ENCODE assay signal across 18 mouse cellular contexts in genomic region chr3:135573051-135573450, GRCm38 (mm10).
DNase-seq lines count a peak whose midpoint lies in the region; ATAC-seq and TF ChIP-seq lines count a peak whose summit lies in the region.
"Had no signal": no experiment of that assay in that cellular context is flagged by ENCODE, and none has a peak within 500 bp of the region (broad histone marks: within the 10 kb centered on the region; RNA-seq: fewer than 3 reads in every experiment).

No protein-coding gene starts in this region.

- no peak overlapping the region for H3K9ac ChIP-seq in heart, adult 2 months (ENCODE audit: low read depth, low read length)
- H3K9ac ChIP-seq in lung, embryonic 14.5 days, result no peak overlapping the region
- no peak overlapping the region for H3K9ac ChIP-seq in stomach, embryonic 15.5 days
- H3K9ac ChIP-seq: hindbrain, embryonic 12.5 days; limb, embryonic 12.5 days; liver, embryonic 15.5 days had no signal

- intact Hi-C loops in heart, adult 2 months (cut with DNase I), result no loop called here
- intact Hi-C loops in heart, postnatal 25 days (cut with DNase I), result no loop called here
- intact Hi-C loops in heart, postnatal 10 days (cut with DNase I), result no loop called here
- intact Hi-C loops in left cerebral cortex, postnatal 14 days (cut with DNase I), result no loop called here

- peak; percentile 32; the same call in 1 of the 2 replicates for ATAC-seq in lung, embryonic 14.5 days (ENCODE audit: insufficient read depth)
- ATAC-seq in stomach, embryonic 15.5 days (ENCODE audit: insufficient read depth, low FRiP score, low read depth), result no peak

- peaks cover 11% of the 10 kb centered on the region for H3K36me3 ChIP-seq in heart, adult 2 months (ENCODE audit: control insufficient read depth, insufficient read depth, low read length)
- no peaks in the 10 kb centered on the region for H3K36me3 ChIP-seq in lung, embryonic 14.5 days (ENCODE audit: insufficient read depth)
- H3K36me3 ChIP-seq in stomach, embryonic 15.5 days, result no peaks in the 10 kb centered on the region
- H3K36me3 ChIP-seq: hindbrain, embryonic 12.5 days; limb, embryonic 12.5 days; liver, embryonic 15.5 days; midbrain, embryonic 10.5 days had no signal

- 48% methylated on average over 6 of the region's 6 CpGs for WGBS in heart, adult 2 months
- WGBS in lung, embryonic 14.5 days, result 31% methylated on average over 6 of the region's 6 CpGs
- 33% methylated on average over 6 of the region's 6 CpGs for WGBS in stomach, embryonic 15.5 days

- no peak for TF ChIP-seq EP300 in heart, adult 2 months (IDR thresholded peaks at IDR 0.05; ENCODE audit: insufficient read depth, low read depth, low read length)

- no peaks in the 10 kb centered on the region for H3K27me3 ChIP-seq in heart, adult 2 months (ENCODE audit: control insufficient read depth, insufficient read depth, low read length)
- H3K27me3 ChIP-seq in lung, embryonic 14.5 days (ENCODE audit: insufficient read depth, low read length), result no peaks in the 10 kb centered on the region
- H3K27me3 ChIP-seq in stomach, embryonic 15.5 days (replicated peaks), result no peaks in the 10 kb centered on the region
- H3K27me3 ChIP-seq: hindbrain, embryonic 12.5 days; limb, embryonic 12.5 days; liver, embryonic 15.5 days had no signal

- no peak for TF ChIP-seq CTCF in heart, adult 2 months (IDR thresholded peaks at IDR 0.05)
- no peak for TF ChIP-seq CTCF in lung, embryonic 14.5 days (IDR thresholded peaks at IDR 0.05; ENCODE audit: low read depth)

- H3K4me2 ChIP-seq in lung, embryonic 14.5 days, result no peak overlapping the region
- 0 out of 2 replicates have a peak overlapping the region, but pooled peaks have one; percentile 13 for H3K4me2 ChIP-seq in stomach, embryonic 15.5 days
- H3K4me2 ChIP-seq: hindbrain, embryonic 12.5 days; limb, embryonic 12.5 days; liver, embryonic 15.5 days had no signal

- DNase-seq in heart, adult 2 months, result no peak
- DNase-seq in heart, postnatal 25 days (ENCODE audit: low spot score), result no peak
- peak; percentile 51 for DNase-seq in lung, embryonic 14.5 days
- DNase-seq in lung, postnatal 4 days, result no peak
- peak; percentile 41 for DNase-seq in heart, postnatal 10 days
- no peak for DNase-seq in left cerebral cortex, postnatal 14 days (ENCODE audit: low spot score in 2 of 2)
- DNase-seq in adrenal gland, adult 2 months, result no peak
- DNase-seq: adrenal gland, postnatal 10 days; cerebellum, adult 9-10 months; gastrocnemius, postnatal 25 days; layer of hippocampus, postnatal 36 days; right cerebral cortex, postnatal 14 days; thymus, postnatal 36 days had no signal

- H3K9me3 ChIP-seq in lung, embryonic 14.5 days (ENCODE audit: low read depth, low read length), result no peaks in the 10 kb centered on the region
- H3K9me3 ChIP-seq in stomach, embryonic 15.5 days, result no peaks in the 10 kb centered on the region
- H3K9me3 ChIP-seq: hindbrain, embryonic 12.5 days; limb, embryonic 12.5 days; liver, embryonic 15.5 days; midbrain, embryonic 10.5 days had no signal

- H3K4me3 ChIP-seq in heart, adult 2 months, result no peak overlapping the region
- H3K4me3 ChIP-seq in lung, embryonic 14.5 days (ENCODE audit: low read depth, low read length), result no peak overlapping the region
- H3K4me3 ChIP-seq in stomach, embryonic 15.5 days (replicated peaks), result no peak overlapping the region
- H3K4me3 ChIP-seq: hindbrain, embryonic 12.5 days; limb, embryonic 12.5 days; liver, embryonic 15.5 days; midbrain, embryonic 10.5 days had no signal

- H3K4me1 ChIP-seq in heart, adult 2 months (ENCODE audit: control insufficient read depth, insufficient read depth, low read length), result peaks cover 13% of the 10 kb centered on the region
- peaks cover 8% of the 10 kb centered on the region; the same call in 1 of the 2 replicates for H3K4me1 ChIP-seq in lung, embryonic 14.5 days (ENCODE audit: insufficient read depth)
- H3K4me1 ChIP-seq in stomach, embryonic 15.5 days, result 0 out of 2 replicates have a peak, but pooled peaks cover 10% of the 10 kb centered on the region
- H3K4me1 ChIP-seq: limb, embryonic 12.5 days; liver, embryonic 15.5 days; midbrain, embryonic 10.5 days had no signal

- peak overlapping the region; percentile 53 for H3K27ac ChIP-seq in heart, adult 2 months
- H3K27ac ChIP-seq in lung, embryonic 14.5 days (ENCODE audit: low read depth), result no peak overlapping the region
- H3K27ac ChIP-seq in stomach, embryonic 15.5 days, result no peak overlapping the region
- H3K27ac ChIP-seq: hindbrain, embryonic 12.5 days; limb, embryonic 12.5 days; liver, embryonic 15.5 days; midbrain, embryonic 10.5 days had no signal

- TF ChIP-seq POLR2A in heart, adult 2 months (IDR thresholded peaks at IDR 0.05; ENCODE audit: insufficient read depth, low read depth, low read length), result no peak

- no peaks in the 10 kb centered on the region for H3K79me2 ChIP-seq in heart, adult 2 months (replicated peaks; ENCODE audit: control insufficient read depth, insufficient read depth, low read length)

Comparison
In these comparisons a context has a peak if more than half of its experiments do, and no peak if none do; other contexts are left out.
1. DNase-seq: peak in lung, embryonic 14.5 days (single experiment) and heart, postnatal 10 days (2 of 2); none in heart, adult 2 months (0 of 2), heart, postnatal 25 days (single experiment), lung, postnatal 4 days (0 of 2), left cerebral cortex, postnatal 14 days (0 of 2) and adrenal gland, adult 2 months (single experiment).